Mouse (Mus musculus): ENCODE measurements around the gene Tmc5. TPM values are rescaled to one million over a fixed set of nuclear protein-coding genes. Genes with fewer than 3 reads are reported as not detected.

Tmc5 gene
- polyA plus RNA-seq, 1 experiment: not detected

GRCm38 (mm10) chr7:118650891-118651290 lies 53.8 kb downstream of the Tmc5 start:
- H3K79me2 ChIP-seq (ENCODE audit: control insufficient read depth, insufficient read depth): no peaks in the 10 kb centered on the region
- H3ac ChIP-seq (ENCODE audit: control insufficient read depth, insufficient read length): no peak overlapping the region
- peaks cover 7% of the 10 kb centered on the region for H3K27me3 ChIP-seq (ENCODE audit: control insufficient read depth, insufficient read depth, insufficient read length)
- H3K4me2 ChIP-seq (ENCODE audit: low read depth): no peak overlapping the region
- no peaks in the 10 kb centered on the region for H3K36me3 ChIP-seq (ENCODE audit: control insufficient read depth, insufficient read depth)
- TF ChIP-seq SRF (IDR thresholded peaks at IDR 0.05; ENCODE audit: control insufficient read depth, insufficient read length, low read depth): no peak
- TF ChIP-seq USF1 (IDR thresholded peaks at IDR 0.05; ENCODE audit: low read depth): no peak
- TF ChIP-seq TCF3 (IDR thresholded peaks at IDR 0.05; ENCODE audit: insufficient read length, low read depth): no peak
- no peak for TF ChIP-seq E2F4 (IDR thresholded peaks at IDR 0.05; ENCODE audit: insufficient read depth)
- no peak for TF ChIP-seq CEBPB (IDR thresholded peaks at IDR 0.05; ENCODE audit: insufficient read depth, poor library complexity, severe bottlenecking)
- no peak for TF ChIP-seq MYOD1 (IDR thresholded peaks at IDR 0.05; ENCODE audit: control insufficient read depth in 1 of 3, insufficient read length in 2 of 3, low read depth in 2 of 3)
- TF ChIP-seq POLR2A (IDR thresholded peaks at IDR 0.05; ENCODE audit: insufficient read length, low read depth): no peak
- no peak overlapping the region for H3K4me3 ChIP-seq

- no peak overlapping the region for H3ac ChIP-seq (ENCODE audit: control insufficient read depth, insufficient read length)
- H3K4me2 ChIP-seq (ENCODE audit: low read depth): no peak overlapping the region
- no peaks in the 10 kb centered on the region for H3K79me2 ChIP-seq (ENCODE audit: control insufficient read depth, insufficient read depth)
- no peak for TF ChIP-seq TCF3 (IDR thresholded peaks at IDR 0.05; ENCODE audit: insufficient read length, low read depth)
- TF ChIP-seq POLR2AphosphoS2 (IDR thresholded peaks at IDR 0.05; ENCODE audit: insufficient read length, low read depth): no peak
- no peak for TF ChIP-seq USF1 (IDR thresholded peaks at IDR 0.05; ENCODE audit: low read depth)
- H3K36me3 ChIP-seq (ENCODE audit: control insufficient read depth, insufficient read depth): no peaks in the 10 kb centered on the region
- H3K4me3 ChIP-seq: no peak overlapping the region
- H3K27me3 ChIP-seq (ENCODE audit: control insufficient read depth, insufficient read depth, insufficient read length): peaks cover 5% of the 10 kb centered on the region
Measured at GRCm38 (mm10) chr7:118652572-118653295, 55.6 kb downstream of the Tmc5 start.

GRCm38 (mm10) chr7:118656730-118657129 lies 59.6 kb downstream of the Tmc5 start:
- H3K27me3 ChIP-seq (ENCODE audit: control insufficient read depth, insufficient read depth, insufficient read length): no peaks in the 10 kb centered on the region
- H3K4me2 ChIP-seq (ENCODE audit: low read depth): no peak overlapping the region
- H3K79me2 ChIP-seq (ENCODE audit: control insufficient read depth, insufficient read depth): no peaks in the 10 kb centered on the region
- H3K36me3 ChIP-seq (ENCODE audit: control insufficient read depth, insufficient read depth): no peaks in the 10 kb centered on the region
- TF ChIP-seq POLR2AphosphoS2 (IDR thresholded peaks at IDR 0.05; ENCODE audit: insufficient read length, low read depth) (no peak), SRF (IDR thresholded peaks at IDR 0.05; ENCODE audit: control insufficient read depth, insufficient read length, low read depth) (no peak), MYOD1 (IDR thresholded peaks at IDR 0.05; ENCODE audit: control insufficient read depth in 1 of 3, insufficient read length in 2 of 3, low read depth in 2 of 3) (no peak), REST (IDR thresholded peaks at IDR 0.05; ENCODE audit: insufficient read depth, insufficient read length) (no peak), POLR2A (IDR thresholded peaks at IDR 0.05; ENCODE audit: insufficient read length, low read depth) (no peak), USF1 (IDR thresholded peaks at IDR 0.05; ENCODE audit: low read depth) (no peak), CEBPB (IDR thresholded peaks at IDR 0.05; ENCODE audit: insufficient read depth, poor library complexity, severe bottlenecking) (no peak), E2F4 (IDR thresholded peaks at IDR 0.05; ENCODE audit: insufficient read depth) (no peak), MYOG (IDR thresholded peaks at IDR 0.05; ENCODE audit: control insufficient read depth in 1 of 3, insufficient read depth in 1 of 3, insufficient read length in 2 of 3, low read depth in 2 of 3) (no peak), TCF12 (IDR thresholded peaks at IDR 0.05; ENCODE audit: insufficient read depth, poor library complexity, severe bottlenecking) (no peak), MAX (IDR thresholded peaks at IDR 0.05; ENCODE audit: low read depth) (no peak), TCF3 (IDR thresholded peaks at IDR 0.05; ENCODE audit: insufficient read length, low read depth) (no peak)
- H3ac ChIP-seq (ENCODE audit: control insufficient read depth, insufficient read length): no peak overlapping the region
- no peak overlapping the region for H3K4me3 ChIP-seq

- Histone ChIP-seq H3K79me2 (ENCODE audit: control insufficient read depth, insufficient read depth) (no peaks in the 10 kb centered on the region), H3ac (ENCODE audit: control insufficient read depth, insufficient read length) (no peak overlapping the region), H3K27me3 (ENCODE audit: control insufficient read depth, insufficient read depth, insufficient read length) (peaks cover 5% of the 10 kb centered on the region), H3K4me3 (no peak overlapping the region), H3K36me3 (ENCODE audit: control insufficient read depth, insufficient read depth) (no peaks in the 10 kb centered on the region), H3K4me2 (ENCODE audit: low read depth) (no peak overlapping the region)
- TF ChIP-seq MAX (IDR thresholded peaks at IDR 0.05; ENCODE audit: low read depth) (no peak), REST (IDR thresholded peaks at IDR 0.05; ENCODE audit: insufficient read depth, insufficient read length) (no peak), SRF (IDR thresholded peaks at IDR 0.05; ENCODE audit: control insufficient read depth, insufficient read length, low read depth) (no peak), TCF12 (IDR thresholded peaks at IDR 0.05; ENCODE audit: insufficient read depth, poor library complexity, severe bottlenecking) (no peak), USF1 (IDR thresholded peaks at IDR 0.05; ENCODE audit: low read depth) (no peak), TCF3 (IDR thresholded peaks at IDR 0.05; ENCODE audit: insufficient read length, low read depth) (no peak), POLR2AphosphoS2 (IDR thresholded peaks at IDR 0.05; ENCODE audit: insufficient read length, low read depth) (no peak), POLR2A (IDR thresholded peaks at IDR 0.05; ENCODE audit: insufficient read length, low read depth) (no peak), MYOG (IDR thresholded peaks at IDR 0.05; ENCODE audit: control insufficient read depth in 1 of 3, insufficient read depth in 1 of 3, insufficient read length in 2 of 3, low read depth in 2 of 3) (no peak)
Measured at GRCm38 (mm10) chr7:118667773-118668172, 70.7 kb downstream of the Tmc5 start.

- Histone ChIP-seq H3K4me2 (ENCODE audit: low read depth) (no peak overlapping the region), H3K27me3 (ENCODE audit: control insufficient read depth, insufficient read depth, insufficient read length) (peaks cover 5% of the 10 kb centered on the region), H3K79me2 (ENCODE audit: control insufficient read depth, insufficient read depth) (no peaks in the 10 kb centered on the region), H3K4me3 (no peak overlapping the region), H3ac (ENCODE audit: control insufficient read depth, insufficient read length) (no peak overlapping the region), H3K36me3 (ENCODE audit: control insufficient read depth, insufficient read depth) (no peaks in the 10 kb centered on the region)
- TF ChIP-seq POLR2AphosphoS2 (IDR thresholded peaks at IDR 0.05; ENCODE audit: insufficient read length, low read depth): no peak
- no peak for TF ChIP-seq TCF3 (IDR thresholded peaks at IDR 0.05; ENCODE audit: insufficient read length, low read depth)
- no peak for TF ChIP-seq POLR2A (IDR thresholded peaks at IDR 0.05; ENCODE audit: insufficient read length, low read depth)
- TF ChIP-seq SRF (IDR thresholded peaks at IDR 0.05; ENCODE audit: control insufficient read depth, insufficient read length, low read depth): no peak
- TF ChIP-seq USF1 (IDR thresholded peaks at IDR 0.05; ENCODE audit: low read depth): no peak
- no peak for TF ChIP-seq REST (IDR thresholded peaks at IDR 0.05; ENCODE audit: insufficient read depth, insufficient read length)
- TF ChIP-seq MYOD1 (IDR thresholded peaks at IDR 0.05; ENCODE audit: control insufficient read depth in 1 of 3, insufficient read length in 2 of 3, low read depth in 2 of 3): no peak
- no peak for TF ChIP-seq MYOG (IDR thresholded peaks at IDR 0.05; ENCODE audit: control insufficient read depth in 1 of 3, insufficient read depth in 1 of 3, insufficient read length in 2 of 3, low read depth in 2 of 3)
- no peak for TF ChIP-seq MAX (IDR thresholded peaks at IDR 0.05; ENCODE audit: low read depth)
- no peak for TF ChIP-seq CEBPB (IDR thresholded peaks at IDR 0.05; ENCODE audit: insufficient read depth, poor library complexity, severe bottlenecking)
- no peak for TF ChIP-seq E2F4 (IDR thresholded peaks at IDR 0.05; ENCODE audit: insufficient read depth)
- no peak for TF ChIP-seq TCF12 (IDR thresholded peaks at IDR 0.05; ENCODE audit: insufficient read depth, poor library complexity, severe bottlenecking)
Measured at GRCm38 (mm10) chr7:118670142-118670541, 73.0 kb downstream of the Tmc5 start.
